ENCODE assay signal across 8 mouse cellular contexts in genomic region chr13:106876278-106876677, GRCm38 (mm10).
DNase-seq lines count a peak whose midpoint lies in the region; ATAC-seq and TF ChIP-seq lines count a peak whose summit lies in the region.

No protein-coding gene starts in this region.

- H3K9ac ChIP-seq in liver, embryonic 14.5 days (replicated peaks), result no peak overlapping the region

- no peak overlapping the region for H3K4me2 ChIP-seq in liver, embryonic 14.5 days (ENCODE audit: low read depth)

- no peaks in the 10 kb centered on the region for H3K4me1 ChIP-seq in kidney, adult 2 months (ENCODE audit: control insufficient read depth, insufficient read depth, low read length)
- H3K4me1 ChIP-seq in liver, embryonic 14.5 days (replicated peaks; ENCODE audit: control insufficient read depth in 2 of 2, insufficient read depth in 2 of 2, low read length in 1 of 2), result no peaks in the 10 kb centered on the region

- no peak for DNase-seq in kidney, adult 2 months
- no peak for DNase-seq in kidney, adult 8-10 months
- peak; percentile 13 for DNase-seq in CD4-positive helper T cell, adult 2 months (ENCODE audit: low read depth, low spot score)
- peak; percentile 55 for DNase-seq in R1 (ENCODE audit: low read depth, low spot score)
- peak in 1 of 3 experiments; percentile 20 for DNase-seq in liver, embryonic 14.5 days (ENCODE audit: low read depth in 3 of 3, low spot score in 3 of 3)
- no peak for DNase-seq in c-Kit-positive CD71-positive TER-119-positive erythroid progenitor cells, embryonic 14.5 days (ENCODE audit: low spot score)
- no peak for DNase-seq in gastrocnemius, postnatal 10 days

- H3K9me3 ChIP-seq in liver, embryonic 14.5 days (ENCODE audit: control insufficient read depth, low read length), result no peaks in the 10 kb centered on the region

- no peak overlapping the region for H3K4me3 ChIP-seq in kidney, adult 2 months (ENCODE audit: insufficient read depth, low read depth, low read length)
- H3K4me3 ChIP-seq in liver, embryonic 14.5 days (ENCODE audit: insufficient read depth in 1 of 2, low read depth in 2 of 2, low read length in 2 of 2), result no peak overlapping the region

- TF ChIP-seq CTCF in kidney, adult 2 months (conservative IDR thresholded peaks at IDR 0.05; ENCODE audit: insufficient read depth, insufficient read length, low read depth, low read length), result peak; percentile 50
- TF ChIP-seq CTCF in liver, embryonic 14.5 days (IDR thresholded peaks at IDR 0.05; ENCODE audit: low read depth), result peak; percentile 84

- ATAC-seq in liver, embryonic 14.5 days (ENCODE audit: insufficient read depth), result peak; percentile 71
- no peak for ATAC-seq in inflammation-experienced regulatory T-cells, adult 6 months

- no peak overlapping the region for H3K27ac ChIP-seq in kidney, adult 2 months (ENCODE audit: insufficient read depth, low read depth, low read length)
- no peak overlapping the region for H3K27ac ChIP-seq in liver, embryonic 14.5 days

- 0 out of 2 replicates have a peak, but pooled peaks cover 4% of the 10 kb centered on the region for H3K36me3 ChIP-seq in kidney, adult 2 months (ENCODE audit: control insufficient read depth, insufficient read depth, low read length)
- peaks cover 4% of the 10 kb centered on the region for H3K36me3 ChIP-seq in liver, embryonic 14.5 days (replicated peaks; ENCODE audit: control insufficient read depth, insufficient read depth, low read depth)

- no peak for TF ChIP-seq POLR2A in kidney, adult 2 months (IDR thresholded peaks at IDR 0.05; ENCODE audit: low read depth, low read length)

- 89% methylated on average over 1 of the region's 1 CpGs for WGBS in kidney, adult 2 months
- WGBS in liver, embryonic 14.5 days (ENCODE audit: insufficient replicate concordance), result 71% methylated on average over 1 of the region's 1 CpGs

- H3K27me3 ChIP-seq in kidney, adult 2 months (replicated peaks; ENCODE audit: control insufficient read depth, insufficient read depth, low read length), result no peaks in the 10 kb centered on the region
- H3K27me3 ChIP-seq in liver, embryonic 14.5 days (ENCODE audit: control insufficient read depth, insufficient read depth, low read length), result no peaks in the 10 kb centered on the region

- no peak for TF ChIP-seq EP300 in liver, embryonic 14.5 days (IDR thresholded peaks at IDR 0.05; ENCODE audit: low read depth)

Comparison
In these comparisons a context has a peak if more than half of its experiments do, and no peak if none do; other contexts are left out.
1. DNase-seq: peak in CD4-positive helper T cell, adult 2 months (single experiment) and R1 (single experiment); none in kidney, adult 2 months (single experiment), kidney, adult 8-10 months (0 of 2), c-Kit-positive CD71-positive TER-119-positive erythroid progenitor cells, embryonic 14.5 days (single experiment) and gastrocnemius, postnatal 10 days (single experiment).